Mouse (Mus musculus) common myeloid progenitor, adult 5-6 weeks (primary cell): Measurements from ENCODE around the gene Dna2. TPM values are rescaled to one million over a fixed set of nuclear protein-coding genes. Genes with fewer than 3 reads are reported as not detected.
"Not testable (repeated sequence)": the region's sequence is repeated elsewhere in the genome, so short reads cannot be mapped to it uniquely, and the experiment has no call there.

ENCODE experiments used
- ATAC-seq: replicated peaks from 2 replicates; pipeline ENCODE4 v1.8.0; 2016; ENCODE audit warnings: low read depth, mild to moderate bottlenecking, moderate TSS enrichment, inconsistent platforms; ENCODE audit not compliant: poor library complexity, severe bottlenecking
- total RNA-seq: library from RNA; stranded (forward); fragments of 200-1000, 187-1606 nt; gene quantifications from 2 replicates; pipeline ENCODE4 v1.2.3, GENCODE M21; 2017

Dna2 gene
- total RNA-seq, result 32.5 and 37.6 TPM in 2 replicates

GRCm38 (mm10) chr10:62946738-62947471, at the start of gene Dna2:
Gene Dna2 (plus strand): TSS chr10:62947026.
- ATAC-seq, result peak; percentile 74

GRCm38 (mm10) chr10:62897437-62897836, 49.4 kb upstream of the Dna2 start:
- no peak for ATAC-seq

GRCm38 (mm10) chr10:62898061-62898460, 48.8 kb upstream of the Dna2 start:
- ATAC-seq, result no peak

- ATAC-seq, result no peak
Measured at GRCm38 (mm10) chr10:62900144-62900543, 46.7 kb upstream of the Dna2 start.

- no peak for ATAC-seq
Measured at GRCm38 (mm10) chr10:62901826-62902225, 45.0 kb upstream of the Dna2 start.

GRCm38 (mm10) chr10:62902829-62903228, 44.0 kb upstream of the Dna2 start:
- no peak for ATAC-seq

- ATAC-seq, result no peak
Measured at GRCm38 (mm10) chr10:62906336-62906735, 40.5 kb upstream of the Dna2 start.

- not testable (repeated sequence) for ATAC-seq
Measured at GRCm38 (mm10) chr10:62908896-62909295, 37.9 kb upstream of the Dna2 start, which contains the start of gene Tet1. Gene Tet1 (minus strand): TSS chr10:62908996.

- ATAC-seq, result peak; percentile 54
Measured at GRCm38 (mm10) chr10:62911120-62911519, 35.7 kb upstream of the Dna2 start.

GRCm38 (mm10) chr10:62918985-62919384, 27.8 kb upstream of the Dna2 start:
- ATAC-seq, result no peak

- ATAC-seq, result peak; percentile 88
Measured at GRCm38 (mm10) chr10:62919925-62920765, 26.7 kb upstream of the Dna2 start, which contains the start of gene Slc25a16. Gene Slc25a16 (plus strand): TSS chr10:62920633.

- no peak; the same call in 1 of the 2 replicates for ATAC-seq
Measured at GRCm38 (mm10) chr10:62920766-62921156, 26.1 kb upstream of the Dna2 start.

GRCm38 (mm10) chr10:62924096-62924635, 22.7 kb upstream of the Dna2 start:
- ATAC-seq, result no peak

GRCm38 (mm10) chr10:62932381-62932780, 14.4 kb upstream of the Dna2 start:
- ATAC-seq, result no peak

- ATAC-seq, result peak; percentile 70
Measured at GRCm38 (mm10) chr10:62944975-62945580, 1.7 kb upstream of the Dna2 start.

- ATAC-seq, result peak; percentile 59
Measured at GRCm38 (mm10) chr10:62948551-62948950, 1.7 kb downstream of the Dna2 start.

- no peak for ATAC-seq
Measured at GRCm38 (mm10) chr10:62963956-62964355, 17.1 kb downstream of the Dna2 start.

- ATAC-seq, result no peak
Measured at GRCm38 (mm10) chr10:62965796-62966195, 19.0 kb downstream of the Dna2 start.

GRCm38 (mm10) chr10:62966291-62966690, 19.5 kb downstream of the Dna2 start:
- no peak for ATAC-seq

- ATAC-seq, result no peak
Measured at GRCm38 (mm10) chr10:62971821-62972220, 25.0 kb downstream of the Dna2 start.
